In the genomic region with DNA sequence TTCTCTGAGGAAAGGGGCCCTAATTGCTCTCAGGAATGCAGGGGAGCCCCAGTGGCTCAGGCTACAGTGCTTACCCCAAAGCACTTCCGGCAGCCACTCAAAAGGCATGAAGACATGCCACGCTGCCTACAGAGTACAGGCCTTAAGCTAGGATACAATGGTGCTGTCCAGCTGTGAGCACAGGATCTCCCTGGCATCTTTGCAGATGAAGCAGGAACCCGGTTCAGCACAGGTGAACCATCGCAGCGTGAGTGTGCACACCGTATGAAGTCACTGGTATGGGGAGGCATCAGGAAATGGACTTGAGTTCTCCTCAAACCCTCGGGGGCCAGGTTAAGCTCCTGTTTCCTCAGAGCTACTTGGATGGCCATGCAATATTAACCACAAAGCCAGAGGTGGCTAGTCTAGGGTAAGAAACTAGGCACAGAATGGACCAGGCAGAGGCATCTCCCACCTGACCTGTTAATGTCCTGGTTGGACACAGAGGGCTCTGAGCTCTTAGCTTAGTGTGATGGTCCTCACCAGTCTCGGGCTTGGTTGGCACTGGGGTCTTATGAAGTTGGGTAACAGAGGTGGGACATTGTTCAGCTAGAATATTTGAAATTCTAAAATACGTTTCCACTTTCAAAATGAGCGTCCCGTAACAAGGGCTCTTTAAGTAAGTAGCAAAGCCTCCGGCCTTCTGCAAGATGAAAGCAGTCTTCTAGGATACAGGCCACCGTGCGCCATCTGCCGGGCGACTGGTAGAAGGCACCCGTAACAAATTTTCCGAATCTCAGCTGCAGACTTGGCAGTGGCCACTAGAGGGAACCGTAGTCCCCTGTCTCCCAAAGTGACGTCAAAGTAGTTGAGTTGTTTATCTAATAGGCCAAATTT, we compare ENCODE assay signal across 8 mouse cellular contexts.
A peak's percentile ranks its signal among the peaks of the same experiment; 100 is the strongest.
DNase-seq lines count a peak whose midpoint lies in the region; ATAC-seq and TF ChIP-seq lines count a peak whose summit lies in the region.

No protein-coding gene starts in this region.

- intact Hi-C loops in heart, adult 2 months (cut with DNase I), result no loop called here

- no peaks in the 10 kb centered on the region for H3K9me3 ChIP-seq in embryonic facial prominence, embryonic 12.5 days
- H3K9me3 ChIP-seq in limb, embryonic 12.5 days, result no peaks in the 10 kb centered on the region
- no peaks in the 10 kb centered on the region for H3K9me3 ChIP-seq in midbrain, postnatal 0 days (ENCODE audit: low read length)

- H3K79me2 ChIP-seq in heart, adult 2 months (replicated peaks; ENCODE audit: control insufficient read depth, insufficient read depth, low read length), result no peaks in the 10 kb centered on the region

- H3K27me3 ChIP-seq in embryonic facial prominence, embryonic 12.5 days, result no peaks in the 10 kb centered on the region
- H3K27me3 ChIP-seq in heart, adult 2 months (ENCODE audit: control insufficient read depth, insufficient read depth, low read length), result no peaks in the 10 kb centered on the region
- H3K27me3 ChIP-seq in limb, embryonic 12.5 days, result no peaks in the 10 kb centered on the region
- no peaks in the 10 kb centered on the region for H3K27me3 ChIP-seq in midbrain, postnatal 0 days (ENCODE audit: insufficient read depth, low read length)

- ATAC-seq in embryonic facial prominence, embryonic 12.5 days (ENCODE audit: insufficient number of reproducible peaks, insufficient read depth, low FRiP score, low TSS enrichment), result peak; percentile 54; the same call in 1 of the 2 replicates
- peak; percentile 58 for ATAC-seq in limb, embryonic 12.5 days (ENCODE audit: insufficient number of reproducible peaks, insufficient read depth, low FRiP score, low TSS enrichment, low read depth)
- peak; percentile 66 for ATAC-seq in midbrain, postnatal 0 days (ENCODE audit: low FRiP score)

- no peak overlapping the region for H3K9ac ChIP-seq in embryonic facial prominence, embryonic 12.5 days
- no peak overlapping the region for H3K9ac ChIP-seq in heart, adult 2 months (ENCODE audit: low read depth, low read length)
- no peak overlapping the region for H3K9ac ChIP-seq in limb, embryonic 12.5 days (replicated peaks)
- H3K9ac ChIP-seq in midbrain, postnatal 0 days (replicated peaks; ENCODE audit: low read length, poor library complexity, severe bottlenecking), result no peak overlapping the region

- 0 out of 2 replicates have a peak, but pooled peaks have one; percentile 26 for TF ChIP-seq EP300 in heart, adult 2 months (IDR thresholded peaks at IDR 0.05; ENCODE audit: insufficient read depth, low read depth, low read length)

- TF ChIP-seq POLR2A in heart, adult 2 months (IDR thresholded peaks at IDR 0.05; ENCODE audit: insufficient read depth, low read depth, low read length), result no peak

- H3K4me3 ChIP-seq in embryonic facial prominence, embryonic 12.5 days, result no peak overlapping the region
- H3K4me3 ChIP-seq in heart, adult 2 months, result no peak overlapping the region
- no peak overlapping the region for H3K4me3 ChIP-seq in limb, embryonic 12.5 days (replicated peaks)
- H3K4me3 ChIP-seq in midbrain, postnatal 0 days (ENCODE audit: low read depth, low read length), result no peak overlapping the region

- H3K4me1 ChIP-seq in embryonic facial prominence, embryonic 12.5 days, result 0 out of 2 replicates have a peak, but pooled peaks cover 3% of the 10 kb centered on the region
- H3K4me1 ChIP-seq in heart, adult 2 months (ENCODE audit: control insufficient read depth, insufficient read depth, low read length), result no peaks in the 10 kb centered on the region
- H3K4me1 ChIP-seq in limb, embryonic 12.5 days (replicated peaks), result peaks cover 4% of the 10 kb centered on the region; the same call in 1 of the 2 replicates
- no peaks in the 10 kb centered on the region; the same call in 1 of the 2 replicates for H3K4me1 ChIP-seq in midbrain, postnatal 0 days (ENCODE audit: insufficient read depth, low read length)

- WGBS in embryonic facial prominence, embryonic 12.5 days, result 32% methylated on average over 20 of the region's 20 CpGs
- 33% methylated on average over 20 of the region's 20 CpGs for WGBS in heart, adult 2 months
- WGBS in limb, embryonic 12.5 days, result 35% methylated on average over 20 of the region's 20 CpGs
- WGBS in midbrain, postnatal 0 days, result 33% methylated on average over 20 of the region's 20 CpGs

- TF ChIP-seq CTCF in heart, adult 2 months (IDR thresholded peaks at IDR 0.05), result peak; percentile 100; the same call in 1 of the 2 replicates
- TF ChIP-seq CTCF in midbrain, postnatal 0 days (IDR thresholded peaks at IDR 0.05), result peak; percentile 99

- H3K4me2 ChIP-seq in embryonic facial prominence, embryonic 12.5 days (replicated peaks), result peak overlapping the region; percentile 22; the same call in 1 of the 2 replicates
- no peak overlapping the region for H3K4me2 ChIP-seq in limb, embryonic 12.5 days
- H3K4me2 ChIP-seq in midbrain, postnatal 0 days (ENCODE audit: low read depth, low read length, poor library complexity, severe bottlenecking), result peak overlapping the region; percentile 28

- no peaks in the 10 kb centered on the region for H3K36me3 ChIP-seq in embryonic facial prominence, embryonic 12.5 days
- no peaks in the 10 kb centered on the region for H3K36me3 ChIP-seq in heart, adult 2 months (ENCODE audit: control insufficient read depth, insufficient read depth, low read length)
- H3K36me3 ChIP-seq in limb, embryonic 12.5 days, result no peaks in the 10 kb centered on the region
- no peaks in the 10 kb centered on the region for H3K36me3 ChIP-seq in midbrain, postnatal 0 days (ENCODE audit: insufficient read depth, low read length)

- no peak overlapping the region for H3K27ac ChIP-seq in embryonic facial prominence, embryonic 12.5 days
- H3K27ac ChIP-seq in heart, adult 2 months, result no peak overlapping the region
- H3K27ac ChIP-seq in limb, embryonic 12.5 days, result no peak overlapping the region
- no peak overlapping the region for H3K27ac ChIP-seq in midbrain, postnatal 0 days (ENCODE audit: low read depth, low read length)

- DNase-seq in A20 (ENCODE audit: low read depth, low spot score), result peak; percentile 88
- DNase-seq in adrenal gland, postnatal 36 days, result peak; percentile 81 to 83
- DNase-seq in heart, adult 2 months, result peak; percentile 80 to 85
- DNase-seq in kidney, adult 9 months, result peak; percentile 93
- DNase-seq in midbrain, postnatal 0 days (ENCODE audit: low spot score), result peak; percentile 91
- peak; percentile 48 to 76 for DNase-seq in spleen, postnatal 10 days (ENCODE audit: low spot score in 2 of 2)
